Mouse (Mus musculus) layer of hippocampus, adult 6 months (tissue): ENCODE data around the gene Pabpc4. TPM values are rescaled to one million over a fixed set of nuclear protein-coding genes. Genes with fewer than 3 reads are reported as not detected.

Source experiments
- long read RNA-seq, 2 experiments: library from polyadenylated mRNA; unstranded; transcript quantifications; one replicate each; pipeline ENCODE4 v2.0.0; 2019 to 2020
- polyA plus RNA-seq: library from polyadenylated mRNA; unstranded; fragments of <200 nt; fragmentation: Nextera tagmentation; gene quantifications from 2 replicates; pipeline ENCODE4 v1.2.3, GENCODE M21; 2021

Pabpc4 gene
- 7.3 and 7.6 TPM in 2 replicates for polyA plus RNA-seq
- long read RNA-seq, experiment 1, partial matches to known transcripts: 7 of 11 reads
- long read RNA-seq, experiment 1, other reads (novel, unspliced or antisense): 4 of 11 reads
- long read RNA-seq, experiment 2, partial matches to known transcripts: 5 of 14 reads
- long read RNA-seq, experiment 2, other reads (novel, unspliced or antisense): 2 of 14 reads

DNA sequence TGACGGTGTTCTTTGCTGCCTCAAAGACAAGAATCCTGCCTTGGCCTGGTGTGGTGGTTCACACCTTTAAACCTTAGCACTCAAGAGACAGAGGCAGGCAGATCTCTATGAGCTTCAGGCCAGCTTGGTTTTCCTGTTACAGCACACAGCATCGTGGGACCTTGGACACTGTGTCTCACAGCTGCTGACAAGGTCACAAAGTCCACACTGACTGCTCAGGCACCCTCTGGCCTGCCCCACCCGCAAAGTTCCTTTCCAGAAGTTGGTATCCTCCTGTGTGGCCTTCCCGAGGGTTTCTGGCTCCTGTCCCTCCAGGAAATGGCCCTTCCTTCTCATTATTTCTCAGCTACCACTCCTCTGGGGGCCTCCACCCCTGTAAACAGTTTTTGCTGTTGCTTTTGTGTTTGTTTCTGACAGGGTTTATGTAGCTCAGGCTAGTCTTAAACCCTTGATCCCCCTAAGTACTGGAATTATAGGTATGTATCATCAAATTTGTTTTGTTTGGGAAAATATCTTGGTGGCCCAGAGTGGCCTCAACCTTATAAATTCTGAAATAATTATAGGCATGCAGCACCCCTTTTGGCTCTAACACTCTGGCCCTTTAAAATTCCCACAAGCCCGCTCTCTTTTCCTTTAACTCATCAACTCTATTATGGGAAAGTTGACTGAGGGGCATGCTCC is at the start of gene Pabpc4:
Gene Pabpc4, plus strand, starts transcription at position 631 of the 681 bp plus-strand sequence.

DNA sequence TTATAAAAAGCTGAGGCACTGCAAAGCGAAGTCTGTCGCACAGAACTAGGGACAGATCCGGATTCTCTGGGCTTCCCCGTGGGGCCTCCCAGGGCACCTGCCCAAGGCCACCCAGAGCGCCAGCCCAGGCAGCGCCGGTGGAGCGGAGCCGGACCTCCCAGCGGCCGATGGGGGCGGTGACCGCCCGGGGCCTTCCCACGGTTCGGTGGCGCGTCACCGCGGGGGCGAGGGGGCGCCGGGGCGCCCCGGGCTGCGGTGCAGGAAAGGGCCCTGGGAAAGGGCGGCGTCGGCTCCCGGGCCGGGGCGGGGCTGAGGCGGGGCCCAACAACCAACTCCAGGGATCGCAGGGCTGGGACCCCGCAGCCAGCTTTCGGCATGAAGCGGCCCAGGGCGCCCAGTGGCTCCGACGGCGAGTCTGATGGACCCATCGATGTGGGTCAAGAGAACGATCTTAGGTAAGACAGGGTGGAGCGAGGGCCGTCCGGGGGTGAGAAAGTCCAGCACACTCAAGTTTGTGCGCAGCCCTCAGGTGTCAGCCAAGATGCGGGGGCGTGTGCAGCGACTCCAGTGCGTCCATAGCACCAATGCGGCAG is 28.6 kb upstream of the Pabpc4 start, which contains the start of gene Heyl:
Gene Heyl, plus strand, starts transcription at position 65 of the 593 bp plus-strand sequence.

DNA sequence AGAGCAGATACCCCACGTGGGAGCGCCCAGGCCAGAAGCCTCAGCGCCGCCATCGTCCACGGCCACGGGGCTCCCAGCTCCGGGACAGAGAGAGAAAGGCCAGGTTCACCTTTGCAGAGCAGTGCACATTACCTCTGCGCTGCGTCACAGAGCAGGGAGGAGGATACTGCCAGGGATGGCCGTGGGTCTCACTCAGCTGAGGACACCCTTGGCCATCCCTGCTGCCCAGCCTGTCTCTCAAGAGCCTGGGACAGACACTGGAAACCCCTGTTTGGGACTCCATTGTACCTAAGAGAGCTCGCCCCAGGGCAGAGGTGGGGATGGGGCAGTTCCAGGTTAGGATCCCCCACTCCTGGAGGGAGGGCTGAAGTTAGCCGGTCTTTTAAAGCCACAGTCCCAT is 61.4 kb downstream of the Pabpc4 start, which contains the start of gene Oxct2a:
Gene Oxct2a, minus strand, starts transcription at position 101 of the 400 bp plus-strand sequence.

DNA sequence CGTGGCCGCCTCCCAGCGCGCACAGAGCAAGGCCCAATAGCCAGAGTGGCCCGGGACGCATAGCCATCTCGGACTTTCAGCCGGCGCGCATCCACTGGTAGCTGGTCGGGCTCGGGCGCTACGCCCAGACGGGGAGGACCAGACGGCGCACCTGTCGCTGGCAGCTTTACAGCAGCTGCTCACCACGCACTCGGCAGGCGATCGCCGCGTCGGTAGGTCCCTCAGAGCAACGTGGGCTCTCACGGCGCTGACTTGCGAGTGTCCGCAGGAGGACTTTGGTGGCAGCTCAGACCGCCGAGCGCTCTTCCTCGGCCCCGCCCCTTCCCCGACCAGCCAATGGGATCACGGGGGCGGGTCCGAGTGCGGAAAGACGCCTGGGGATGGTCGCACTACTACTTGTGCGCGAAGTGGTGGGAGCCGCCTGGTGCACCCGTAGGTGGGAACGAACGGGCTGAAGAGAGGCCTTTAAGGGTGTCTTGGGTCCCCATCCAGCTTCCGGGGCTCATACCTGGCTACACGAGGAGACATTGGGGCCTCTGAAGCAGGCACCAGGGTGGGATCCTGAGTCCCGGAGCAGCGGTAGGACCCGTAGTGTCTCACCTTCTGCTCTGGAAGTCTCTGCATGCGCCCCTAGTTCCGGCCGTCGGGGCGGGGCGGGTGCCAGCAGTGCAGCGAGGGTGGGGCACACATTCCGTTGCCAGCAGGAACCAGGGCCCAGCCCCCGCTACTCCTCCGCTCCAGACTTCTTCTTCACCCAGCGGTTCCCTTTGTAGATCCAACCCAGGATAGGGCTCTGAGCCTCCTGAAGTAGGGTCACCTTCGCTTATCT is 80.7 kb downstream of the Pabpc4 start, which contains the start of gene Bmp8a:
Gene Bmp8a, minus strand, starts transcription at position 611 of the 829 bp plus-strand sequence.

Other genes with a start within 250 kb of the Pabpc4 start
- gene Trit1, start 245.8 kb upstream of the Pabpc4 start, polyA plus RNA-seq: 5.4 and 6.7 TPM in 2 replicates
- 0.04 TPM in 1 of 2 replicates, not detected in the other for gene Bmp8b, start 157.2 kb upstream of the Pabpc4 start, polyA plus RNA-seq
- 0.26 and 0.29 TPM in 2 replicates for gene Oxct2b, start 146.1 kb upstream of the Pabpc4 start, polyA plus RNA-seq
- gene Ppie, start 122.4 kb upstream of the Pabpc4 start, polyA plus RNA-seq: 41.2 and 44.0 TPM in 2 replicates
- 354 and 400 TPM in 2 replicates for gene Hpcal4, start 79.1 kb upstream of the Pabpc4 start, polyA plus RNA-seq
- gene Nt5c1a, start 60.8 kb upstream of the Pabpc4 start, polyA plus RNA-seq: 12.6 and 16.2 TPM in 2 replicates
- 1.1 and 2.9 TPM in 2 replicates for gene Heyl, start 28.8 kb upstream of the Pabpc4 start, polyA plus RNA-seq
- gene Oxct2a, start 61.3 kb downstream of the Pabpc4 start, polyA plus RNA-seq: not detected in 2 replicates
- gene Bmp8a, start 80.9 kb downstream of the Pabpc4 start, polyA plus RNA-seq: not detected in 2 replicates